ENCODE assay signal across 8 mouse cellular contexts in genomic region chr2:25421896-25422295, GRCm38 (mm10). TPM values are rescaled to one million over a fixed set of nuclear protein-coding genes. Genes with fewer than 3 reads are reported as not detected.
DNase-seq lines count a peak whose midpoint lies in the region; ATAC-seq and TF ChIP-seq lines count a peak whose summit lies in the region.

No protein-coding gene starts in this region.

- peaks cover 10 to 16% of the 10 kb centered on the region in 2 experiments for H3K4me1 ChIP-seq in MEL (ENCODE audit: control insufficient read depth in 1 of 2, insufficient read depth in 2 of 2, low read length in 2 of 2)
- H3K4me1 ChIP-seq in hindbrain, embryonic 12.5 days: no peaks in the 10 kb centered on the region
- H3K4me1 ChIP-seq in lung, postnatal 0 days (ENCODE audit: insufficient read depth, low read depth, low read length): no peaks in the 10 kb centered on the region
- H3K4me1 ChIP-seq in small intestine, adult 2 months (ENCODE audit: control insufficient read depth, insufficient read depth, insufficient read length, low read length): peaks cover 17% of the 10 kb centered on the region

- TF ChIP-seq EP300 in MEL (IDR thresholded peaks at IDR 0.05; ENCODE audit: low read depth in 1 of 2, low read length in 2 of 2): no peak
- TF ChIP-seq EP300 in lung, postnatal 0 days (IDR thresholded peaks at IDR 0.05): no peak

- DNase-seq in layer of hippocampus, postnatal 14 days (ENCODE audit: low spot score in 2 of 2): peak; percentile 31 to 65
- DNase-seq in layer of hippocampus, adult 9-11 months: no peak
- peak; percentile 76 for DNase-seq in MEL (ENCODE audit: low read depth, low spot score)
- DNase-seq in cerebellum, adult 9-10 months: peak; percentile 67
- DNase-seq in lung, postnatal 0 days (ENCODE audit: low spot score): peak; percentile 71

- no peaks in the 10 kb centered on the region for H3K9me3 ChIP-seq in MEL (replicated peaks; ENCODE audit: insufficient read depth, low read length)
- H3K9me3 ChIP-seq in hindbrain, embryonic 12.5 days (replicated peaks): no peaks in the 10 kb centered on the region
- no peaks in the 10 kb centered on the region for H3K9me3 ChIP-seq in lung, postnatal 0 days (ENCODE audit: low read length)

- TF ChIP-seq RAD21 in MEL (IDR thresholded peaks at IDR 0.05; ENCODE audit: low read depth, low read length): peak; percentile 62

- no peak overlapping the region for H3K9ac ChIP-seq in MEL (ENCODE audit: control insufficient read depth, low read depth, low read length, poor library complexity, severe bottlenecking)
- no peak overlapping the region for H3K9ac ChIP-seq in hindbrain, embryonic 12.5 days
- no peak overlapping the region for H3K9ac ChIP-seq in lung, postnatal 0 days (replicated peaks; ENCODE audit: low read depth)

- H3K4me2 ChIP-seq in hindbrain, embryonic 12.5 days (replicated peaks): no peak overlapping the region
- no peak overlapping the region for H3K4me2 ChIP-seq in lung, postnatal 0 days (replicated peaks; ENCODE audit: low read depth, low read length)

- H3K36me3 ChIP-seq in MEL (ENCODE audit: control insufficient read depth in 1 of 2, insufficient read depth in 2 of 2, low read length in 2 of 2): peaks cover 0 to 3% of the 10 kb centered on the region in 2 experiments; a peak in 2 of 4 replicates
- no peaks in the 10 kb centered on the region for H3K36me3 ChIP-seq in hindbrain, embryonic 12.5 days
- H3K36me3 ChIP-seq in lung, postnatal 0 days (ENCODE audit: insufficient read depth, low read length): no peaks in the 10 kb centered on the region
- H3K36me3 ChIP-seq in small intestine, adult 2 months (ENCODE audit: control insufficient read depth, insufficient read depth, low read length): no peaks in the 10 kb centered on the region

- ATAC-seq in hindbrain, embryonic 12.5 days (ENCODE audit: low FRiP score): peak; percentile 55; the same call in 1 of the 2 replicates
- peak; percentile 55; the same call in 1 of the 2 replicates for ATAC-seq in lung, postnatal 0 days
- ATAC-seq in monocyte, adult 5-6 weeks (replicated peaks; ENCODE audit: insufficient number of reproducible peaks, low FRiP score, low TSS enrichment, poor library complexity, severe bottlenecking): no peak; the same call in 1 of the 2 replicates

- H3K4me3 ChIP-seq in MEL (ENCODE audit: control insufficient read depth in 1 of 2, insufficient read depth in 1 of 2, low read depth in 2 of 2, low read length in 2 of 2): no peak overlapping the region
- no peak overlapping the region for H3K4me3 ChIP-seq in hindbrain, embryonic 12.5 days
- no peak overlapping the region for H3K4me3 ChIP-seq in lung, postnatal 0 days (ENCODE audit: low read depth, low read length)
- no peak overlapping the region for H3K4me3 ChIP-seq in small intestine, adult 2 months (ENCODE audit: low read depth, low read length)

- TF ChIP-seq CTCF in MEL (IDR thresholded peaks at IDR 0.05 in 2 of 3, conservative IDR thresholded peaks at IDR 0.05 in 1 of 3; ENCODE audit: control insufficient read depth in 1 of 3, insufficient read depth in 1 of 3, low read depth in 2 of 3, low read length in 3 of 3, poor library complexity in 1 of 3, severe bottlenecking in 1 of 3): peak; percentile 51 to 78 (median 77)
- peak; percentile 76 for TF ChIP-seq CTCF in lung, postnatal 0 days (IDR thresholded peaks at IDR 0.05)
- peak; percentile 65; the same call in 1 of the 2 replicates for TF ChIP-seq CTCF in small intestine, adult 2 months (IDR thresholded peaks at IDR 0.05; ENCODE audit: extremely low read depth, insufficient read length, insufficient replicate concordance, low read depth, low read length)

- peaks cover 1 to 4% of the 10 kb centered on the region in 2 experiments; a peak in 2 of 4 replicates for H3K27me3 ChIP-seq in MEL (ENCODE audit: control insufficient read depth in 1 of 2, insufficient read depth in 2 of 2, low read length in 2 of 2)
- H3K27me3 ChIP-seq in hindbrain, embryonic 12.5 days: peaks cover 40% of the 10 kb centered on the region
- H3K27me3 ChIP-seq in lung, postnatal 0 days (replicated peaks; ENCODE audit: insufficient read depth, low read length): no peaks in the 10 kb centered on the region
- no peaks in the 10 kb centered on the region for H3K27me3 ChIP-seq in small intestine, adult 2 months (ENCODE audit: control insufficient read depth, insufficient read depth, low read length)

- H3K79me2 ChIP-seq in MEL (ENCODE audit: control insufficient read depth, insufficient read depth, low read length, poor library complexity): no peaks in the 10 kb centered on the region

- TF ChIP-seq POLR2A in MEL (IDR thresholded peaks at IDR 0.05; ENCODE audit: control insufficient read depth in 1 of 2, insufficient read depth in 1 of 2, low read depth in 1 of 2, low read length in 2 of 2, poor library complexity in 1 of 2): no peak
- TF ChIP-seq POLR2A in small intestine, adult 2 months (IDR thresholded peaks at IDR 0.05; ENCODE audit: low read depth, low read length): no peak

- H3K27ac ChIP-seq in MEL (ENCODE audit: control insufficient read depth, low read depth, low read length): no peak overlapping the region
- no peak overlapping the region for H3K27ac ChIP-seq in hindbrain, embryonic 12.5 days
- no peak overlapping the region for H3K27ac ChIP-seq in lung, postnatal 0 days (ENCODE audit: low read length)
- H3K27ac ChIP-seq in small intestine, adult 2 months (ENCODE audit: insufficient read depth, low read depth, low read length): no peak overlapping the region

- 20% methylated on average over 3 of the region's 3 CpGs for WGBS in hindbrain, embryonic 12.5 days
- 22% methylated on average over 3 of the region's 3 CpGs for WGBS in lung, postnatal 0 days
- WGBS in small intestine, adult 2 months: 28% methylated on average over 3 of the region's 3 CpGs

TF ChIP-seq in MEL, 35 proteins besides CTCF, POLR2A, EP300 and RAD21 (continues in another document):
- TF ChIP-seq CHD1 (IDR thresholded peaks at IDR 0.05; ENCODE audit: low read depth, low read length) (no peak), BHLHE40 (IDR thresholded peaks at IDR 0.05; ENCODE audit: borderline replicate concordance, low read depth, low read length) (no peak), TBP (IDR thresholded peaks at IDR 0.05; ENCODE audit: low read depth, low read length) (no peak), MAX (IDR thresholded peaks at IDR 0.05; ENCODE audit: low read length) (no peak), MEF2A (IDR thresholded peaks at IDR 0.05; ENCODE audit: extremely low read depth, insufficient replicate concordance, low read depth, low read length, poor library complexity, severe bottlenecking) (no peak), GATA1 (IDR thresholded peaks at IDR 0.05; ENCODE audit: low read depth, low read length) (no peak), GABPA (IDR thresholded peaks at IDR 0.05; ENCODE audit: low read depth, low read length) (no peak)

RNA-seq across cellular contexts. Expression of gene Fut7, which starts 1.2 kb away (rescaled TPM):
- total RNA-seq in layer of hippocampus, postnatal 14 days (2021): under 1 TPM; 0.31 to 0.81 TPM
- 0.08 and 0.10 TPM in 2 replicates for total RNA-seq in MEL (2012; rRNA removed)
- under 1 TPM in 1 of 2 experiments, not detected in 1; 0.21 TPM for polyA plus RNA-seq in MEL (2012; ENCODE audit: insufficient read depth in 1 of 2, insufficient read length in 2 of 2, low read depth in 1 of 2, low replicate concordance in 2 of 2, missing spikeins in 1 of 2)
- polyA plus RNA-seq in hindbrain, embryonic 12.5 days (2016; fragmentation: Nextera tagmentation; extraction: Ambion mirVana): 0.53 TPM in 1 of 2 replicates, not detected in the other
- polyA plus RNA-seq in lung, postnatal 0 days (2015; fragmentation: Nextera tagmentation; extraction: Ambion mirVana): 0.32 and 0.45 TPM in 2 replicates
- polyA plus RNA-seq in small intestine, adult 2 months (2012; rRNA removed): 0.68 and 0.76 TPM in 2 replicates
- total RNA-seq in monocyte, adult 5-6 weeks (2017): 8.9 to 13.9 TPM (median 11.0 TPM) in 3 replicates

RNA-seq across cellular contexts. Expression of gene Abca2, which starts 6.6 kb away (rescaled TPM):
- total RNA-seq in layer of hippocampus, postnatal 14 days (2021): 100 to 1,000 TPM; 140 to 141 TPM
- 8.7 and 10.4 TPM in 2 replicates for total RNA-seq in MEL (2012; rRNA removed)
- polyA plus RNA-seq in MEL (2012; ENCODE audit: insufficient read depth in 1 of 2, insufficient read length in 2 of 2, low read depth in 1 of 2, low replicate concordance in 2 of 2, missing spikeins in 1 of 2): 10 to 100 TPM in 1 of 2 experiments, not detected in 1; 42.2 TPM
- polyA plus RNA-seq in hindbrain, embryonic 12.5 days (2016; fragmentation: Nextera tagmentation; extraction: Ambion mirVana): 10.1 and 10.6 TPM in 2 replicates
- polyA plus RNA-seq in lung, postnatal 0 days (2015; fragmentation: Nextera tagmentation; extraction: Ambion mirVana): 2.7 and 4.0 TPM in 2 replicates
- 15.0 and 18.5 TPM in 2 replicates for polyA plus RNA-seq in small intestine, adult 2 months (2012; rRNA removed)
- total RNA-seq in monocyte, adult 5-6 weeks (2017): 16.8 to 46.8 TPM (median 17.5 TPM) in 3 replicates

RNA-seq across cellular contexts. Expression of gene Npdc1, which starts 22.7 kb away (rescaled TPM):
- 100 to 1,000 TPM; 402 to 418 TPM for total RNA-seq in layer of hippocampus, postnatal 14 days (2021)
- total RNA-seq in MEL (2012; rRNA removed): not detected in 2 replicates
- not detected for polyA plus RNA-seq in MEL (2012; ENCODE audit: insufficient read depth in 1 of 2, insufficient read length in 2 of 2, low read depth in 1 of 2, low replicate concordance in 2 of 2, missing spikeins in 1 of 2)
- polyA plus RNA-seq in hindbrain, embryonic 12.5 days (2016; fragmentation: Nextera tagmentation; extraction: Ambion mirVana): 216 and 225 TPM in 2 replicates
- polyA plus RNA-seq in lung, postnatal 0 days (2015; fragmentation: Nextera tagmentation; extraction: Ambion mirVana): 42.7 and 45.3 TPM in 2 replicates
- 103 and 117 TPM in 2 replicates for polyA plus RNA-seq in small intestine, adult 2 months (2012; rRNA removed)
- not detected in 3 replicates for total RNA-seq in monocyte, adult 5-6 weeks (2017)

RNA-seq across cellular contexts. Expression of gene Entpd2, which starts 26.2 kb away (rescaled TPM):
- total RNA-seq in layer of hippocampus, postnatal 14 days (2021): 10 to 100 TPM; 22.3 to 23.4 TPM
- not detected in 2 replicates for total RNA-seq in MEL (2012; rRNA removed)
- polyA plus RNA-seq in MEL (2012; ENCODE audit: insufficient read depth in 1 of 2, insufficient read length in 2 of 2, low read depth in 1 of 2, low replicate concordance in 2 of 2, missing spikeins in 1 of 2): not detected
- polyA plus RNA-seq in hindbrain, embryonic 12.5 days (2016; fragmentation: Nextera tagmentation; extraction: Ambion mirVana): 0.22 and 0.46 TPM in 2 replicates
- polyA plus RNA-seq in lung, postnatal 0 days (2015; fragmentation: Nextera tagmentation; extraction: Ambion mirVana): 2.6 and 2.8 TPM in 2 replicates
- 25.8 and 50.7 TPM in 2 replicates for polyA plus RNA-seq in small intestine, adult 2 months (2012; rRNA removed)
- total RNA-seq in monocyte, adult 5-6 weeks (2017): not detected in 3 replicates

RNA-seq across cellular contexts. Expression of gene Clic3, which starts 34.7 kb away (rescaled TPM):
- total RNA-seq in layer of hippocampus, postnatal 14 days (2021): under 1 TPM in 1 of 2 experiments, not detected in 1; 0.58 TPM
- 0.23 and 0.27 TPM in 2 replicates for total RNA-seq in MEL (2012; rRNA removed)
- under 1 TPM in 1 of 2 experiments, not detected in 1; 0.15 TPM for polyA plus RNA-seq in MEL (2012; ENCODE audit: insufficient read depth in 1 of 2, insufficient read length in 2 of 2, low read depth in 1 of 2, low replicate concordance in 2 of 2, missing spikeins in 1 of 2)
- 2.3 and 2.4 TPM in 2 replicates for polyA plus RNA-seq in hindbrain, embryonic 12.5 days (2016; fragmentation: Nextera tagmentation; extraction: Ambion mirVana)
- 633 and 715 TPM in 2 replicates for polyA plus RNA-seq in lung, postnatal 0 days (2015; fragmentation: Nextera tagmentation; extraction: Ambion mirVana)
- polyA plus RNA-seq in small intestine, adult 2 months (2012; rRNA removed): 0.38 and 12.0 TPM in 2 replicates
- not detected in 3 replicates for total RNA-seq in monocyte, adult 5-6 weeks (2017)

Comparison
In these comparisons a context has a peak if more than half of its experiments do, and no peak if none do; other contexts are left out.
1. RNA of gene Npdc1, which starts 22.7 kb away (polyA plus RNA-seq): 216 to 225 TPM in hindbrain, embryonic 12.5 days, 103 to 117 TPM in small intestine, adult 2 months and 42.7 to 45.3 TPM in lung, postnatal 0 days; not detected in MEL; every median in the first group is over 10 times any median in the second.
2. Peak in every context shown above with its lines, with median percentiles within 50 percentile points of each other: CTCF ChIP-seq.